Mouse (Mus musculus) CH12.LX (cell line): ENCODE results near the gene Ank3. TPM values are rescaled to one million over a fixed set of nuclear protein-coding genes. Genes with fewer than 3 reads are reported as not detected.

Experiments used
- DNase-seq: peaks from one replicate; pipeline ENCODE4 v3.0.0-alpha.2; 2013; ENCODE audit errors: extremely low read depth
- H3K27ac ChIP-seq: 2 replicates; pipeline ENCODE4 v1.5.1; 2012; ENCODE audit warnings: low read depth, mild to moderate bottlenecking, control low read depth, moderate library complexity; ENCODE audit not compliant: insufficient read depth
- H3K27me3 ChIP-seq: replicated peaks from 2 replicates; pipeline ENCODE3; 2012; ENCODE audit warnings: inconsistent platforms
- H3K36me3 ChIP-seq, 2 experiments: replicated peaks in 1 of 2; 2 replicates each; pipeline versions ENCODE3 to v1.6.1; 2012; ENCODE audit warnings: inconsistent platforms in 1 of 2, low read length in 1 of 2, mild to moderate bottlenecking in 1 of 2, mixed read lengths in 1 of 2, moderate library complexity in 1 of 2; ENCODE audit not compliant: control insufficient read depth in 1 of 2, insufficient read depth in 1 of 2
- H3K4me1 ChIP-seq, 2 experiments: 2 replicates each; pipeline ENCODE4 v1.6.1; 2012; ENCODE audit warnings: inconsistent platforms in 1 of 2, moderate library complexity in 1 of 2; ENCODE audit not compliant: insufficient read depth in 2 of 2, control insufficient read depth in 1 of 2
- H3K4me2 ChIP-seq: 2 replicates; pipeline ENCODE4 v1.6.1; 2012; ENCODE audit warnings: low read depth, mild to moderate bottlenecking, control low read depth; ENCODE audit not compliant: poor library complexity, insufficient read depth, severe bottlenecking
- H3K4me3 ChIP-seq, 3 experiments: fragments of 150-350 bp in 1 of 3; sonication (generic) in 1 of 3; replicated peaks in 1 of 3; 2 replicates each; pipeline versions ENCODE3 to v1.5.1; 2011 to 2012; ENCODE audit warnings: low read depth in 2 of 3, low read length in 2 of 3, mild to moderate bottlenecking in 2 of 3, moderate library complexity in 2 of 3, control low read depth in 1 of 3, improper control_type of control experiment in 1 of 3, inconsistent platforms in 1 of 3, mixed read lengths in 1 of 3; ENCODE audit not compliant: poor library complexity in 1 of 3
- H3K79me2 ChIP-seq: replicated peaks from 2 replicates; pipeline ENCODE4 v1.6.1; 2012; ENCODE audit warnings: mild to moderate bottlenecking, moderate library complexity; ENCODE audit not compliant: control insufficient read depth, poor library complexity, insufficient read depth, severe bottlenecking; ENCODE audit errors: extremely low read depth
- H3K9ac ChIP-seq: 2 replicates; pipeline ENCODE4 v1.6.1; 2012; ENCODE audit warnings: low read depth, mild to moderate bottlenecking, control low read depth, moderate library complexity; ENCODE audit not compliant: insufficient read depth
- H3K9me3 ChIP-seq: replicated peaks from 2 replicates; pipeline ENCODE3; 2012; ENCODE audit warnings: low read length, inconsistent platforms, mixed read lengths
- CHD1 ChIP-seq: IDR thresholded peaks from 2 replicates; pipeline ENCODE4 v1.6.1; 2012; ENCODE audit warnings: low read depth, low read length, improper control_type of control experiment, inconsistent platforms
- CTCF ChIP-seq, 2 experiments: IDR thresholded peaks in 1 of 2; conservative IDR thresholded peaks in 1 of 2; 2 replicates each; pipeline ENCODE4 v1.5.1; 2011 to 2012; ENCODE audit warnings: low read depth in 2 of 2, low read length in 2 of 2, improper control_type of control experiment in 1 of 2, inconsistent platforms in 1 of 2, mild to moderate bottlenecking in 1 of 2, moderate library complexity in 1 of 2
- ELF1 ChIP-seq: IDR thresholded peaks from 2 replicates; pipeline ENCODE4 v1.6.1; 2014; ENCODE audit warnings: low read depth, mild to moderate bottlenecking, inconsistent platforms, low read length, improper control_type of control experiment
- GABPA ChIP-seq: IDR thresholded peaks from 2 replicates; pipeline ENCODE4 v1.6.1; 2012; ENCODE audit warnings: low read depth, low read length, improper control_type of control experiment, inconsistent platforms; ENCODE audit not compliant: insufficient replicate concordance
- IRF4 ChIP-seq: IDR thresholded peaks from 2 replicates; pipeline ENCODE4 v1.6.1; 2014; ENCODE audit warnings: low read depth, mild to moderate bottlenecking, inconsistent platforms, low read length, improper control_type of control experiment
- JUND ChIP-seq: conservative IDR thresholded peaks from 2 replicates; pipeline ENCODE4 v1.6.1; 2011; ENCODE audit warnings: low read depth, low read length, improper control_type of control experiment
- MAX ChIP-seq: IDR thresholded peaks from 2 replicates; pipeline ENCODE4 v1.6.1; 2011; ENCODE audit warnings: low read length, improper control_type of control experiment
- MAZ ChIP-seq: IDR thresholded peaks from 2 replicates; pipeline ENCODE4 v1.6.1; 2012; ENCODE audit warnings: low read depth, mild to moderate bottlenecking, inconsistent platforms, low read length, improper control_type of control experiment, moderate library complexity
- NELFE ChIP-seq: IDR thresholded peaks from 2 replicates; pipeline ENCODE4 v1.6.1; 2011; ENCODE audit warnings: low read depth, low read length, improper control_type of control experiment
- PAX5 ChIP-seq: IDR thresholded peaks from 2 replicates; pipeline ENCODE4 v1.6.1; 2012; ENCODE audit warnings: low read length, inconsistent platforms, mixed read lengths
- RAD21 ChIP-seq: IDR thresholded peaks from 2 replicates; pipeline ENCODE4 v1.6.1; 2011; ENCODE audit warnings: low read depth, mild to moderate bottlenecking, low read length, improper control_type of control experiment, moderate library complexity
- SMC3 ChIP-seq: IDR thresholded peaks from 2 replicates; pipeline ENCODE4 v1.6.1; 2011; ENCODE audit warnings: low read depth, low read length, improper control_type of control experiment
- TBP ChIP-seq: conservative IDR thresholded peaks from 2 replicates; pipeline ENCODE4 v1.6.1; 2011; ENCODE audit warnings: low read depth, low read length, improper control_type of control experiment
- TCF12 ChIP-seq: IDR thresholded peaks from 2 replicates; pipeline ENCODE4 v1.6.1; 2014; ENCODE audit warnings: low read depth, mild to moderate bottlenecking, inconsistent platforms, low read length, improper control_type of control experiment
- UBTF ChIP-seq: IDR thresholded peaks from 2 replicates; pipeline ENCODE4 v1.6.1; 2012; ENCODE audit warnings: low read depth, mild to moderate bottlenecking, inconsistent platforms, low read length, improper control_type of control experiment, moderate library complexity
- USF2 ChIP-seq: conservative IDR thresholded peaks from 2 replicates; pipeline ENCODE4 v1.6.1; 2011; ENCODE audit warnings: low read depth, low read length, improper control_type of control experiment
- ZKSCAN1 ChIP-seq: IDR thresholded peaks from 2 replicates; pipeline ENCODE4 v1.6.1; 2012; ENCODE audit warnings: low read depth, inconsistent platforms, low read length, improper control_type of control experiment, borderline replicate concordance
- ZNF384 ChIP-seq: IDR thresholded peaks from 2 replicates; pipeline ENCODE4 v1.6.1; 2012; ENCODE audit warnings: low read depth, low read length, improper control_type of control experiment, inconsistent platforms
- dilution Hi-C: fragments of 300-500 bp; cut with MboI; formaldehyde crosslinking; loops from 2 replicates; pipeline ENCODE4 v1.14.3; 2020; ENCODE audit warnings: low sequenced_read_pairs; ENCODE audit not compliant: extremely low pct_unique_long_range_greater_than_20kb, extremely low pct_ligation_motif_present
- in situ Hi-C: fragments of 300-500 bp; cut with MboI; formaldehyde crosslinking; loops from 3 replicates; pipeline ENCODE4 v1.14.3; 2019; ENCODE audit warnings: low sequenced_read_pairs, low pct_ligation_motif_present, low pct_unique_long_range_greater_than_20kb, mixed read lengths
- polyA plus RNA-seq: library from polyadenylated mRNA; unstranded; fragments of >175 nt; gene quantifications from 2 replicates; pipeline ENCODE4 v1.2.1, GENCODE M21; 2012; ENCODE audit warnings: low read depth; ENCODE audit not compliant: insufficient read length
- total RNA-seq, 2 experiments: library from RNA; depleted of rRNA; stranded (reverse); fragments of 300-350 nt in 1 of 2; fragments of >200 nt in 1 of 2; gene quantifications; 2 replicates each; pipeline ENCODE4 v1.2.3; 2012 to 2014

Ank3 gene
- total and polyA plus RNA-seq, 3 experiments = 4.7 to 8.3 (median 6.2) TPM

- Histone ChIP-seq H3K27me3 (no peaks in the 10 kb centered on the region), H3K4me3 (no peak overlapping the region), H3K9ac (no peak overlapping the region), H3K27ac (no peak overlapping the region), H3K4me1 (peaks cover 0 to 9% of the 10 kb centered on the region in 2 experiments; a peak in 1 of 4 replicates), H3K36me3 (no peaks in the 10 kb centered on the region), H3K9me3 (no peaks in the 10 kb centered on the region), H3K79me2 (no peaks in the 10 kb centered on the region), H3K4me2 (no peak overlapping the region)
- TF ChIP-seq SMC3 = peak; percentile 77
- TF ChIP-seq IRF4 = no peak
- peak; percentile 66 for TF ChIP-seq RAD21
- peak; percentile 34 to 83; a peak in 3 of 4 replicates for TF ChIP-seq CTCF (conservative IDR thresholded peaks at IDR 0.05 in 1 of 2, IDR thresholded peaks at IDR 0.05 in 1 of 2; ENCODE audit: low read depth in 2 of 2, low read length in 2 of 2)
- peak; percentile 84 for DNase-seq
- in situ Hi-C loops = loop anchor here (25.0 kb wide), 1 partner anchor 356 kb away; no protein-coding TSS in a partner anchor
- dilution Hi-C loops = no loop called here
These were observed 394.5 kb downstream of the Ank3 start for GRCm38 (mm10) chr10:69793079-69793478.

GRCm38 (mm10) chr10:69795656-69796055, 397.1 kb downstream of the Ank3 start:
- no peak overlapping the region for H3K27ac ChIP-seq
- H3K4me3 ChIP-seq = no peak overlapping the region
- H3K79me2 ChIP-seq = no peaks in the 10 kb centered on the region
- DNase-seq = no peak
- dilution Hi-C loops = no loop called here
- peaks cover 0 to 9% of the 10 kb centered on the region in 2 experiments; a peak in 1 of 4 replicates for H3K4me1 ChIP-seq
- H3K36me3 ChIP-seq = no peaks in the 10 kb centered on the region
- no peak overlapping the region for H3K9ac ChIP-seq
- no peaks in the 10 kb centered on the region for H3K9me3 ChIP-seq
- H3K27me3 ChIP-seq = no peaks in the 10 kb centered on the region
- H3K4me2 ChIP-seq = no peak overlapping the region
- in situ Hi-C loops = loop anchor here (25.0 kb wide), 1 partner anchor 358 kb away; no protein-coding TSS in a partner anchor
- TF ChIP-seq ELF1 (no peak), MAX (no peak), TBP (no peak), JUND (no peak), TCF12 (no peak), PAX5 (no peak), ZNF384 (no peak), USF2 (no peak), CTCF (conservative IDR thresholded peaks at IDR 0.05 in 1 of 2, IDR thresholded peaks at IDR 0.05 in 1 of 2; ENCODE audit: low read depth in 2 of 2, low read length in 2 of 2) (no peak), NELFE (no peak), MAZ (no peak), UBTF (no peak), CHD1 (no peak), GABPA (no peak), ZKSCAN1 (no peak)
